Mouse (Mus musculus): Measurements from ENCODE around the gene H2-Q6.
A peak's percentile ranks its signal among the peaks of the same experiment; 100 is the strongest.
"Not testable (repeated sequence)": the region's sequence is repeated elsewhere in the genome, so short reads cannot be mapped to it uniquely, and the experiment has no call there.

H2-Q6 gene

GRCm38 (mm10) chr17:35424624-35425416 lies at the start of gene H2-Q6:
TSS of gene H2-Q6 (plus strand) at chr17:35424850.
- peak in 1 of 2 experiments; percentile 21 for DNase-seq

- DNase-seq: peak; percentile 62 to 63
Observed at GRCm38 (mm10) chr17:35379369-35379728, 45.3 kb upstream of the H2-Q6 start, which contains the start of gene H2-Q4. TSS of gene H2-Q4 (plus strand) at chr17:35379617.

GRCm38 (mm10) chr17:35379729-35380451 lies 44.8 kb upstream of the H2-Q6 start:
- no peak for DNase-seq

- not testable (repeated sequence) for DNase-seq
Observed at GRCm38 (mm10) chr17:35389796-35390195, 34.9 kb upstream of the H2-Q6 start.

- not testable (repeated sequence) for DNase-seq
Observed at GRCm38 (mm10) chr17:35392671-35393070, 32.0 kb upstream of the H2-Q6 start.

GRCm38 (mm10) chr17:35393864-35394800 lies 30.5 kb upstream of the H2-Q6 start:
- DNase-seq: not testable (repeated sequence)

- DNase-seq: not testable (repeated sequence)
Observed at GRCm38 (mm10) chr17:35396956-35397355, 27.7 kb upstream of the H2-Q6 start.

- not testable (repeated sequence) for DNase-seq
Observed at GRCm38 (mm10) chr17:35413057-35413456, 11.6 kb upstream of the H2-Q6 start.

- not testable (repeated sequence) for DNase-seq
Observed at GRCm38 (mm10) chr17:35415273-35416129, 9.1 kb upstream of the H2-Q6 start.

GRCm38 (mm10) chr17:35418772-35419171 lies 5.9 kb upstream of the H2-Q6 start:
- no peak for DNase-seq

GRCm38 (mm10) chr17:35419564-35419963 lies 5.1 kb upstream of the H2-Q6 start:
- DNase-seq: not testable (repeated sequence)

GRCm38 (mm10) chr17:35420206-35420810 lies 4.3 kb upstream of the H2-Q6 start:
- DNase-seq: not testable (repeated sequence)

- not testable (repeated sequence) for DNase-seq
Observed at GRCm38 (mm10) chr17:35421331-35421730, 3.3 kb upstream of the H2-Q6 start.

GRCm38 (mm10) chr17:35422360-35422759 lies 2.3 kb upstream of the H2-Q6 start:
- DNase-seq: not testable (repeated sequence)

- DNase-seq: not testable (repeated sequence)
Observed at GRCm38 (mm10) chr17:35423131-35423810, 1.4 kb upstream of the H2-Q6 start.

GRCm38 (mm10) chr17:35424106-35424505 lies 544 bp upstream of the H2-Q6 start:
- DNase-seq: not testable (repeated sequence)

GRCm38 (mm10) chr17:35425474-35425873 lies 824 bp downstream of the H2-Q6 start:
- not testable (repeated sequence) for DNase-seq

- not testable (repeated sequence) for DNase-seq
Observed at GRCm38 (mm10) chr17:35428883-35429282, 4.2 kb downstream of the H2-Q6 start.

- DNase-seq: not testable (repeated sequence)
Observed at GRCm38 (mm10) chr17:35430671-35431070, 6.0 kb downstream of the H2-Q6 start.

- not testable (repeated sequence) for DNase-seq
Observed at GRCm38 (mm10) chr17:35432167-35432566, 7.5 kb downstream of the H2-Q6 start.

Data from cerebellum, postnatal 36 days (tissue).